Mouse (Mus musculus) heart, embryonic 15.5 days (tissue): ENCODE measurements around the gene Efna1. TPM values are rescaled to one million over a fixed set of nuclear protein-coding genes. Genes with fewer than 3 reads are reported as not detected.

ENCODE experiments used
- ATAC-seq: fragments of 200-750 bp; cut with Nextera tagmentation; replicated peaks from 2 replicates; pipeline ENCODE4 v1.8.0; 2017; ENCODE audit warnings: low read depth, moderate TSS enrichment; ENCODE audit not compliant: insufficient number of reproducible peaks, insufficient read depth, low FRiP score
- H3K27ac ChIP-seq: fragments of 300-500 bp; sonication (generic); 2 replicates; pipeline ENCODE4 v1.5.1; 2015; ENCODE audit warnings: mild to moderate bottlenecking, inconsistent platforms
- H3K27me3 ChIP-seq: fragments of 300-500 bp; sonication (generic); 2 replicates; pipeline ENCODE4 v1.6.1; 2015; ENCODE audit warnings: inconsistent platforms
- H3K36me3 ChIP-seq: fragments of 300-500 bp; sonication (generic); 2 replicates; pipeline ENCODE4 v1.6.1; 2015; ENCODE audit warnings: mild to moderate bottlenecking, inconsistent platforms
- H3K4me1 ChIP-seq: fragments of 300-500 bp; sonication (generic); replicated peaks from 2 replicates; pipeline ENCODE4 v1.6.1; 2015; ENCODE audit warnings: inconsistent platforms
- H3K4me2 ChIP-seq: fragments of 300-500 bp; sonication (generic); 2 replicates; pipeline ENCODE4 v1.6.1; 2015; ENCODE audit warnings: inconsistent platforms, mild to moderate bottlenecking, moderate library complexity
- H3K4me3 ChIP-seq: fragments of 300-500 bp; sonication (generic); 2 replicates; pipeline ENCODE4 v1.5.1; 2015; ENCODE audit warnings: mild to moderate bottlenecking, inconsistent platforms
- H3K9ac ChIP-seq: fragments of 300-500 bp; sonication (generic); 2 replicates; pipeline ENCODE4 v1.6.1; 2015; ENCODE audit warnings: mild to moderate bottlenecking, inconsistent platforms
- H3K9me3 ChIP-seq: fragments of 300-500 bp; sonication (generic); replicated peaks from 2 replicates; pipeline ENCODE4 v1.6.1; 2016; ENCODE audit warnings: inconsistent platforms
- WGBS: fragments of 180-500 bp; shearing (Covaris S2); methylation state at CpG from one replicate; pipeline ENCODE4 v1.1.7; 2015; ENCODE audit warnings: mixed read lengths; 5-methylcytosine and 5-hydroxymethylcytosine counted together
- polyA plus RNA-seq: library from polyadenylated mRNA; unstranded; fragments of >200 nt; fragmentation: Nextera tagmentation; extraction: Ambion mirVana; gene quantifications from 2 replicates; pipeline ENCODE4 v1.2.1, GENCODE M21; 2015

Gene Efna1
- polyA plus RNA-seq, 1 experiment from 2014 or later: 35.0 TPM

- peaks cover 7% of the 10 kb centered on the region; the same call in 1 of the 2 replicates for H3K4me1 ChIP-seq
- 43% methylated on average over 10 of the region's 10 CpGs for WGBS
- no peaks in the 10 kb centered on the region for H3K36me3 ChIP-seq
- no peak overlapping the region for H3K4me3 ChIP-seq
- no peak overlapping the region for H3K27ac ChIP-seq
- ATAC-seq: no peak
- no peak overlapping the region for H3K4me2 ChIP-seq
- no peaks in the 10 kb centered on the region for H3K27me3 ChIP-seq
- no peaks in the 10 kb centered on the region for H3K9me3 ChIP-seq
- H3K9ac ChIP-seq: no peak overlapping the region
Measured at GRCm38 (mm10) chr3:89291874-89292273, 10.9 kb upstream of the Efna1 start.

DNA sequence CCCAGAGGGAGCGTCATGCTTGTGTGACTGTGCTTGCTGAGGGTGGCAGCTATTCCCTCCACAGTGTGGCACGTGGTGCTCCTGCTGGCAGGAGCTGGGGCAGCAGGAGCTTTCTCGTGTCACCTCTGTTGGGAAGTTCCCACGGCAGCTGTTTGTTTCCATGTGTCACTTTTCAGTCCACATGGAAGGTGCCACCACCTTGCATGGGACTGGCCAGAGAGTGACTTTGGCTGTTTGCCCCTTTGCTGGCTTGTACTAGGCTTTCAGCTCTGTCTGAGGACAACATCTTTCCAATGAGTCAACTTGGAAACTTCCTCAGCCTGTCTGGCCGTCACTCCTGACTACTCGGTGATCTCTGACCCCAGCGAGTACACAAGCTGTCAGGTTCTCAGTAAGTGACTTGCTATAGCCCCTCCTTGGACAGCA lies 7.6 kb upstream of the Efna1 start:
- Histone ChIP-seq H3K36me3 (no peaks in the 10 kb centered on the region), H3K27ac (no peak overlapping the region), H3K4me2 (no peak overlapping the region), H3K27me3 (no peaks in the 10 kb centered on the region), H3K9me3 (no peaks in the 10 kb centered on the region), H3K4me1 (peaks cover 7% of the 10 kb centered on the region; the same call in 1 of the 2 replicates), H3K4me3 (no peak overlapping the region), H3K9ac (no peak overlapping the region)
- 29% methylated on average over 7 of the region's 7 CpGs for WGBS
- no peak for ATAC-seq

- no peak for ATAC-seq
- peak overlapping the region; percentile 51 for H3K27ac ChIP-seq
- H3K9ac ChIP-seq: no peak overlapping the region
- no peaks in the 10 kb centered on the region for H3K36me3 ChIP-seq
- H3K4me1 ChIP-seq: peaks cover 7% of the 10 kb centered on the region; the same call in 1 of the 2 replicates
- WGBS: 50% methylated on average over 5 of the region's 5 CpGs
- H3K4me2 ChIP-seq: no peak overlapping the region
- H3K4me3 ChIP-seq: no peak overlapping the region
- H3K9me3 ChIP-seq: no peaks in the 10 kb centered on the region
- no peaks in the 10 kb centered on the region for H3K27me3 ChIP-seq
Measured at GRCm38 (mm10) chr3:89287286-89287685, 6.3 kb upstream of the Efna1 start.

DNA sequence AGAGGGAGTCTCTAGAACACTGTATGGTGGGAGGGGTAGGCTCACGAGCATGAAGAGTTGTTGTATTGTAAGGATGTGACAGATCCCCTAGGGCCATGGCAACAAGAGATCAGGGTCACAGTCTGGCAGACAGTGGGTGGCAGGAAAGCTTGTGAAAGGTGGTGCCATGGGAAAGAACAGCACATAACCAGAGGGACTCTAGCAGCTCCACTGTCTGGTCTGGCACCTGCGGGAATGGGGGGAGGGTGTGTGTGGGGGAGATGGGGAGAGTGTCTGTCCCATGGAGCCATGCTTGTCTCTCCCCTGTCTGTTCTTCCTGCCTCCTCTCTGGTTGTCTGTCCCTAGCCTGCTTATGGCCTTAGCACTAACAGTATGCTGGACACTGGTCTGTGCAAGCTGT lies 4.6 kb upstream of the Efna1 start:
- no peaks in the 10 kb centered on the region for H3K9me3 ChIP-seq
- no peak for ATAC-seq
- H3K27ac ChIP-seq: no peak overlapping the region
- no peak overlapping the region for H3K4me3 ChIP-seq
- WGBS: 33% methylated on average over 2 of the region's 2 CpGs
- H3K36me3 ChIP-seq: no peaks in the 10 kb centered on the region
- H3K9ac ChIP-seq: no peak overlapping the region
- H3K4me1 ChIP-seq: peaks cover 20% of the 10 kb centered on the region
- no peak overlapping the region for H3K4me2 ChIP-seq
- no peaks in the 10 kb centered on the region for H3K27me3 ChIP-seq

DNA sequence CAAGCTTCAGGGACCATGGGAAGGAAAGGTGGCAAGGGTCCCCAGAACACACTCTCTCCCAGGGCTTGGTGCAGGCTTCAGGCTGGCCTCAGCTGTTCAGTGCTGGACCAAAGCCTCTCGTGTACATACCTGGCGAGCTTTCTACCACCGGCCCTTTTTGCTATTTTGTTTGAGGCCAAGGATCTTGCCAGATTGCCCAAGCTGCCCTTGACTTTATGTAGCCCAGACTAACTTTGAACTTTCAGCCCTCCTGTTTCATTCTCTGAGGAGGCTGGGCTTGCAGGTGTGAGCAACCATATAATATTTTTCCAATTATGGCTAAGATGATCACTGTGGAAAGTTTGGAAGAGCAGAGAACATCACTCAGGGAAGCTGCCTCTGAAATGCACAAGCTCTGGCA lies 3.3 kb upstream of the Efna1 start:
- no peaks in the 10 kb centered on the region for H3K36me3 ChIP-seq
- ATAC-seq: no peak
- no peaks in the 10 kb centered on the region for H3K27me3 ChIP-seq
- H3K4me1 ChIP-seq: peaks cover 29% of the 10 kb centered on the region
- H3K4me2 ChIP-seq: no peak overlapping the region
- 82% methylated on average over 3 of the region's 3 CpGs for WGBS
- H3K27ac ChIP-seq: no peak overlapping the region
- H3K4me3 ChIP-seq: no peak overlapping the region
- H3K9me3 ChIP-seq: no peaks in the 10 kb centered on the region
- no peak overlapping the region for H3K9ac ChIP-seq

DNA sequence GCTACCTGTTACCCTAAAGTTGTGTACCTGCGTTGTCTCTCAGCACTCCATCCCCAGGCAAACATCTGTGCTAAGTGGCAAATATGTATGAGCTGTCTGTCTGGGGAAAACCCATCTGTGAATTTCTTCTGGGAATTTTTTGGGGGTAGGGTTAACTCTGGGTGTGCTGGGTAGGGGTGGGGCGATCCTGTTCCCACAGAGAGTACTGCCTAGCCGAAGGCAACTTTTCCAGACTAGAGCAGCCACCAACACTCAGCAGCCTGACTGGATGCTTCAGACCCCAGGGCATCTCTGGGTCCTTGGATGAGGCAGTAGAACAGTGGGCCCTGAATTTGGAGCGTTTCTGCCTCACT lies 1.3 kb upstream of the Efna1 start:
- 23% methylated on average over 4 of the region's 4 CpGs for WGBS
- Histone ChIP-seq H3K4me1 (peaks cover 42% of the 10 kb centered on the region), H3K4me3 (no peak overlapping the region), H3K36me3 (no peaks in the 10 kb centered on the region), H3K9ac (no peak overlapping the region), H3K9me3 (no peaks in the 10 kb centered on the region), H3K27me3 (no peaks in the 10 kb centered on the region), H3K27ac (no peak overlapping the region), H3K4me2 (0 out of 2 replicates have a peak overlapping the region, but pooled peaks have one; percentile 98)
- no peak for ATAC-seq

- H3K36me3 ChIP-seq: no peaks in the 10 kb centered on the region
- H3K4me2 ChIP-seq: peak overlapping the region; percentile 98
- ATAC-seq: no peak
- peak overlapping the region; percentile 92 for H3K27ac ChIP-seq
- WGBS: 10% methylated on average over 20 of the region's 20 CpGs
- H3K4me1 ChIP-seq: peaks cover 47% of the 10 kb centered on the region
- H3K9ac ChIP-seq: peak overlapping the region; percentile 81; the same call in 1 of the 2 replicates
- peak overlapping the region; percentile 70 for H3K4me3 ChIP-seq
- H3K9me3 ChIP-seq: no peaks in the 10 kb centered on the region
- no peaks in the 10 kb centered on the region for H3K27me3 ChIP-seq
Measured at GRCm38 (mm10) chr3:89281579-89282290, 793 bp upstream of the Efna1 start.

GRCm38 (mm10) chr3:89280050-89280605 lies 814 bp downstream of the Efna1 start:
- Histone ChIP-seq H3K36me3 (peaks cover 10% of the 10 kb centered on the region), H3K9ac (peak overlapping the region; percentile 81), H3K27me3 (no peaks in the 10 kb centered on the region), H3K4me3 (peak overlapping the region; percentile 70), H3K27ac (peak overlapping the region; percentile 92), H3K4me2 (peak overlapping the region; percentile 98), H3K9me3 (no peaks in the 10 kb centered on the region), H3K4me1 (peaks cover 51% of the 10 kb centered on the region)
- no peak for ATAC-seq
- 1% methylated on average over 29 of the region's 29 CpGs for WGBS

GRCm38 (mm10) chr3:89279153-89279890 lies 1.6 kb downstream of the Efna1 start:
- Histone ChIP-seq H3K9me3 (no peaks in the 10 kb centered on the region), H3K27ac (peak overlapping the region; percentile 92), H3K9ac (peak overlapping the region; percentile 81), H3K27me3 (no peaks in the 10 kb centered on the region), H3K36me3 (peaks cover 15% of the 10 kb centered on the region), H3K4me1 (peaks cover 51% of the 10 kb centered on the region), H3K4me2 (peak overlapping the region; percentile 98), H3K4me3 (peak overlapping the region; percentile 70)
- peak; percentile 83 for ATAC-seq
- 2% methylated on average over 35 of the region's 35 CpGs for WGBS

DNA sequence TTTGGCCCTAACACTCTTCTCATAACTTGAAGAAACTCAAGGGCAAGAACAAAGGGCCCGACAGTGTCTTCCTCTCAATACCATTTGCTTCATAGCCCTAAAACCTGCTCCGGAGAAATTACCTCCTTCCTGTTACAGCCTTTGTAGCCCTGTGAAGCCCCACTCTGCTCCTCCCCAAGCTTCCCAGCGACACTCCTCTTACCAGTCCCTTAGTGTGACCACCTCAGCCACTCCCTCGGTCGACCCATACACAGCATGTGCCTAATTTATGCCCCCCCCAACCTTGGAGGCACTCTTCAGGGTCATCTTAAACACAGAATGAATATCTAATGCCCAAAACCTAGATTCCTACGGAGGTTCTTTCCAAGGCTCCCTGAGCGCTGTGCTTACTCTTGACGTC lies 2.3 kb downstream of the Efna1 start:
- H3K36me3 ChIP-seq: peaks cover 19% of the 10 kb centered on the region
- ATAC-seq: no peak
- peak overlapping the region; percentile 98 for H3K4me2 ChIP-seq
- H3K9ac ChIP-seq: peak overlapping the region; percentile 81
- peaks cover 51% of the 10 kb centered on the region for H3K4me1 ChIP-seq
- no peaks in the 10 kb centered on the region for H3K27me3 ChIP-seq
- no peaks in the 10 kb centered on the region for H3K9me3 ChIP-seq
- H3K4me3 ChIP-seq: peak overlapping the region; percentile 70
- H3K27ac ChIP-seq: peak overlapping the region; percentile 92
- WGBS: 16% methylated on average over 8 of the region's 8 CpGs

DNA sequence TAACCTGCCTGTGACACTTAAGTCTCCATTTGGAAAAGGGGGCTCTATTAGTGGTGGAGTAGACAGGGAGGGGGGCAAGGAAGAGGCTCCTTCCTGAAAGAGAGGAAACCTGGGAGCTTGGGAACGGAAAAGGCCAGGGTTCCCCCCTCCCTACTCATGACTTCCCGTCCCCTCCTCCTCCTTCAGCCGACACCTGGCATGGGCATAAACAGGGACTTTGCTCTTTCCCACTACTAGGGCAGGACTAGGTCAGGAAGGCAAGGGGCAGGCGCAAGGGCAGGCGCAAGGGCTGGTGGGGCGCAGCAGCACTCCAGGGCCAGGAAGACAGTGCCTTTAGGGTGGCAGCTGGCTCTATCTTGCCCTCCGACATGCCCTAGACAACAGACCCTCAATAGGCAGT lies 2.8 kb downstream of the Efna1 start:
- peak overlapping the region; percentile 81 for H3K9ac ChIP-seq
- ATAC-seq: peak; percentile 13
- H3K9me3 ChIP-seq: no peaks in the 10 kb centered on the region
- H3K4me2 ChIP-seq: peak overlapping the region; percentile 98
- H3K4me1 ChIP-seq: peaks cover 51% of the 10 kb centered on the region
- H3K36me3 ChIP-seq: peaks cover 19% of the 10 kb centered on the region
- H3K27ac ChIP-seq: peak overlapping the region; percentile 92
- H3K4me3 ChIP-seq: peak overlapping the region; percentile 70
- no peaks in the 10 kb centered on the region for H3K27me3 ChIP-seq
- 42% methylated on average over 7 of the region's 7 CpGs for WGBS
